Mouse (Mus musculus) intestine, postnatal 0 days (tissue): ENCODE data around the gene Zc3h12c. TPM values are rescaled to one million over a fixed set of nuclear protein-coding genes. Genes with fewer than 3 reads are reported as not detected.

Source experiments
- ATAC-seq: fragments of 200-750 bp; cut with Nextera tagmentation; 2 replicates; pipeline ENCODE4 v1.8.0; 2017; ENCODE audit warnings: mild to moderate bottlenecking, moderate TSS enrichment, moderate library complexity
- H3K27ac ChIP-seq: fragments of 300-500 bp; sonication (generic); 2 replicates; pipeline ENCODE4 v1.5.1; 2014; ENCODE audit warnings: mild to moderate bottlenecking, low read depth, low read length, moderate library complexity
- H3K27me3 ChIP-seq: fragments of 300-500 bp; sonication (generic); replicated peaks from 2 replicates; pipeline ENCODE4 v1.6.1; 2014; ENCODE audit warnings: low read length, mixed read lengths; ENCODE audit not compliant: control insufficient read depth, insufficient read depth
- H3K36me3 ChIP-seq: fragments of 300-500 bp; sonication (generic); 2 replicates; pipeline ENCODE4 v1.6.1; 2014; ENCODE audit warnings: mild to moderate bottlenecking, moderate library complexity; ENCODE audit not compliant: control insufficient read depth, insufficient read depth
- H3K4me1 ChIP-seq: fragments of 300-500 bp; sonication (generic); replicated peaks from 2 replicates; pipeline ENCODE4 v1.6.1; 2014; ENCODE audit warnings: antibody characterized with exemption, low read length, mixed read lengths; ENCODE audit not compliant: control insufficient read depth, insufficient read depth
- H3K4me2 ChIP-seq: fragments of 300-500 bp; sonication (generic); replicated peaks from 2 replicates; pipeline ENCODE4 v1.6.1; 2014; ENCODE audit warnings: low read depth, mild to moderate bottlenecking, moderate library complexity
- H3K4me3 ChIP-seq: fragments of 300-500 bp; sonication (generic); 2 replicates; pipeline ENCODE4 v1.5.1; 2014; ENCODE audit warnings: low read depth, low read length
- H3K9ac ChIP-seq: fragments of 300-500 bp; sonication (generic); 2 replicates; pipeline ENCODE4 v1.6.1; 2014; ENCODE audit warnings: mild to moderate bottlenecking, low read depth, low read length
- H3K9me3 ChIP-seq: fragments of 300-500 bp; sonication (generic); 2 replicates; pipeline ENCODE4 v1.6.1; 2016; ENCODE audit warnings: mixed run types; ENCODE audit not compliant: control insufficient read depth
- CTCF ChIP-seq: sonication (generic); IDR thresholded peaks from 2 replicates; pipeline ENCODE4 v1.5.1; 2016; ENCODE audit warnings: low read depth, mild to moderate bottlenecking, control low read depth, antibody characterized with exemption, moderate library complexity
- WGBS: fragments of 180-500 bp; shearing (Covaris S2); extraction: QIAGEN DNeasy Blood & Tissue Kit; methylation state at CpG from one replicate; pipeline ENCODE4 v1.1.7; 2014; 5-methylcytosine and 5-hydroxymethylcytosine counted together
- polyA plus RNA-seq: library from polyadenylated mRNA; unstranded; fragments of >200 nt; fragmentation: Nextera tagmentation; extraction: Ambion mirVana; gene quantifications from 2 replicates; pipeline ENCODE4 v1.2.1, GENCODE M21; 2015

Zc3h12c gene
- polyA plus RNA-seq, 1 experiment from 2014 or later, result 0.95 TPM

DNA sequence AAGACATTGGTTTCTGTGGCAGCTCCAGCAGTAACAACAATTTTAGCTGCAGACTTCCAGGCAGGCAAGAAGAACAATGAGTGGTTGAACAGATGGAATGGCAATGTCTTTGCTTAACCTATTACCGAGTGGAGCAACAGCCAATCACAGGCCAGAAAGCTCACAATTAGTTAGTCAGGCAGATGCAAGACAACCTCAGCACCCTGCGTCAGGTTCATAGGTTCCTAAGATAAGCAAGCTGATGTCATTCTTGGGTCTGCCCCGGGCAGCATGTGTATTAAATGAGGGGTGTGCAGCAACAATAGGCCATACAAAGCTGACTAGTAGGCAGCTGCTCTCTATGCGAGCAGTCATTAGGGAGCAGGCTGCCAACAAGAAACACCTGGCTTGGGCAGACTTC lies 19.1 kb downstream of the Zc3h12c start:
- peak; percentile 88 for ATAC-seq
- Histone ChIP-seq H3K27ac (no peak overlapping the region), H3K9ac (no peak overlapping the region), H3K4me3 (no peak overlapping the region), H3K36me3 (no peaks in the 10 kb centered on the region), H3K4me1 (no peaks in the 10 kb centered on the region), H3K9me3 (no peaks in the 10 kb centered on the region), H3K4me2 (no peak overlapping the region), H3K27me3 (no peaks in the 10 kb centered on the region)
- TF ChIP-seq CTCF, result no peak
- 22% methylated on average over 4 of the region's 4 CpGs for WGBS

DNA sequence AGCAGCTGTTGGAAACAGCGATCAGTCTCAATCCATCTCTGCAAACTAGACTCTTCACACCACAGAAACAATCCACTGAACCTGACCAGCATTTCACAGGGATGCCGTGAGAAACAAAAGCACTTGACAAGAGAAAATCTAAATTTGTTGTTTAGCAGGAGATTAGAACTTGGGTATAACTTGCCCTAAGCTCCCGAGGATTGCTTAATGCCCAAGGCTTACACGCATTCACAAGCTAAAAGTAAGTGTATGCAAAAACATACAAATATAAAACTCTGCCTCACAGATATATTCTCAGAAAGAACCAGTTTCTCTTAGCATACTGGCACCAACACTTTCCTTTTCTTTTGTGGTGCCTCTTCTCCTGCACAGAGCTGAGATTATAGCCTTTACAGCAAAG lies 19.5 kb downstream of the Zc3h12c start:
- Histone ChIP-seq H3K27me3 (no peaks in the 10 kb centered on the region), H3K4me2 (no peak overlapping the region), H3K9me3 (no peaks in the 10 kb centered on the region), H3K27ac (no peak overlapping the region), H3K36me3 (no peaks in the 10 kb centered on the region), H3K4me3 (no peak overlapping the region), H3K9ac (no peak overlapping the region), H3K4me1 (no peaks in the 10 kb centered on the region)
- 84% methylated on average over 4 of the region's 4 CpGs for WGBS
- no peak for TF ChIP-seq CTCF
- ATAC-seq, result no peak

DNA sequence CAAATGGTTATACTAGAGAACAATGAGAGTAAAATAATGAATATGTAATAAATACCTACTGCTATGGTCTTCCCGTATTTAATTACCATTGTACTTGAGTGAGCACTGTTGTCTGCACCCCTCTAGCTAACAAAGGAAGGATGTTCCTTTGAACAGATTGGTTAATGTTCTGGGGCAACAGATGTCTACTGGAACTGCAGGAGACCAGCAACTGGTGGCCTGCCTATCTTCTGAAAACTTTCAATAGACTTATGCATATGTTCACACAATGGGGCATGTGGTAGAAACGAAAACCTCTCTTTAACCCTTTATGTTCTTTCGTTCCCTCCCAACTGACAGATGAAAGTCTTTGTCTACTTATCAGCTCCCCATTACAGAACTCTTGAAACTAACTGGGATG lies 20.1 kb downstream of the Zc3h12c start:
- Histone ChIP-seq H3K4me3 (no peak overlapping the region), H3K36me3 (no peaks in the 10 kb centered on the region), H3K27ac (no peak overlapping the region), H3K9me3 (no peaks in the 10 kb centered on the region), H3K4me1 (no peaks in the 10 kb centered on the region), H3K27me3 (no peaks in the 10 kb centered on the region), H3K4me2 (no peak overlapping the region), H3K9ac (no peak overlapping the region)
- no peak for TF ChIP-seq CTCF
- no peak for ATAC-seq
- 75% methylated on average over 3 of the region's 3 CpGs for whole genome bisulfite sequencing

DNA sequence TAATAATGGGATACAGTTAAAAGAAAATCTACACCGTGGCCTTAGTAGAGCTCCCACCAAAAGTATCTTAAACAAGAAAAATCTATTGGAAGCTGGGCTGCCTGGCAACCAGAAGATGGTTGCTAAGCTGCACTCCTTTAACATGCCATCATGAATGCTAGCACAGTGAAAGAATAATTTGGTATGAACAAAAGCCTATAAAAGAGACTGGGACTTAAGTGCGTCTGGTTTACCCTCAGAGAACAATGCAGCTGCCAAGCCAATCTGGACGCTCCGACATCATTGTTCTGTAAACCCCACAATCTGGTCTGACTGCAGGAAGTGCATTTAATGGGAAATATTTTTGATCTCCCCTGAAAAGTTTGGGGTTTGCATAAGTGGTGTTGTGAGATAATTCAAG lies 22.1 kb downstream of the Zc3h12c start:
- no peak for TF ChIP-seq CTCF
- no peaks in the 10 kb centered on the region for H3K36me3 ChIP-seq
- ATAC-seq, result no peak

DNA sequence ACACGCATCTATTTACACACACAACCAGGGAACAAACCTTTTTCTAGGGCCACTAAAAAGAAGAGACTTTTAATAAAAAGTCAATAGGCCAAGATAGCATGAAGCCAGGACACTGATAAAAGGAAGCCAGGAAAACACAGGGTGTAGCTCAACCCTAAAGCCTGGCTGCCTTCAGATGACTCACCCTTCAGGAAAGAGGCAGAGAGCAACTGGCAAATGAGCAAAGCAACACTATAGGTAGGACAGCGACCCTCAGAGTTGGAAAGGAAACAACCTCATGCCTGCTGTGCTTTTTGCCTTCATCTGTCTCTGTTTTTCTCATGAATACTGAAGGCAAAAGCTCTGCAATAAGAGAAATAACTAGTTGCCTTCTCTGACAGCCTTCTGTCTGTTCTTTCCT lies 35.6 kb downstream of the Zc3h12c start:
- 81% methylated on average over 2 of the region's 2 CpGs for WGBS
- Histone ChIP-seq H3K4me1 (no peaks in the 10 kb centered on the region), H3K4me2 (no peak overlapping the region), H3K27ac (no peak overlapping the region), H3K9me3 (no peaks in the 10 kb centered on the region), H3K36me3 (no peaks in the 10 kb centered on the region), H3K27me3 (no peaks in the 10 kb centered on the region), H3K9ac (no peak overlapping the region), H3K4me3 (no peak overlapping the region)
- ATAC-seq, result no peak
- TF ChIP-seq CTCF, result no peak

More for the DNA sequence above, 22.1 kb downstream of the Zc3h12c start:
- WGBS, result 70% methylated on average over 4 of the region's 4 CpGs
- Histone ChIP-seq H3K4me1 (no peaks in the 10 kb centered on the region), H3K4me2 (no peak overlapping the region), H3K27ac (no peak overlapping the region), H3K4me3 (no peak overlapping the region), H3K27me3 (no peaks in the 10 kb centered on the region), H3K9ac (no peak overlapping the region), H3K9me3 (no peaks in the 10 kb centered on the region)

DNA sequence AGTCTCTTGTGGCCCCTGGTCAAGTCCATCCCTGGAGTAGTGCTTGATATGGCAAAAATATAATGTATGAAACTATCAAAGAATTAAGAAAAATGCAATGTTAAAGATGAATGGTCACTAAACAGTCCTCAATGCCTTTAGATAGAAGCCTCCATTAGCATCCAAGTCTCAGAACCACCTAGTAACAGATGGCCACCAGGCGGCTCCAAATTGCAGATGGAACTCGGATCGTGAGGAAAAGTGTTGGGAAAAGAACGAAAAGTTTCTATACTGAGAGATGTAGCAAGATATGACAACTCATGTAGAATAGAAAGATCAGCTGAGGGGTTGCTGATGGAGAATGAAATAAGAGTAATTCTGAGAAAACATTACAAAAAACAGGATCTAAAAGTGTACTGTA lies 38.0 kb downstream of the Zc3h12c start:
- Histone ChIP-seq H3K36me3 (no peaks in the 10 kb centered on the region), H3K4me3 (no peak overlapping the region), H3K27me3 (no peaks in the 10 kb centered on the region), H3K9ac (no peak overlapping the region), H3K27ac (no peak overlapping the region), H3K4me2 (no peak overlapping the region), H3K9me3 (no peaks in the 10 kb centered on the region), H3K4me1 (no peaks in the 10 kb centered on the region)
- no peak for ATAC-seq
- TF ChIP-seq CTCF, result peak; percentile 65
- 51% methylated on average over 4 of the region's 4 CpGs for WGBS

DNA sequence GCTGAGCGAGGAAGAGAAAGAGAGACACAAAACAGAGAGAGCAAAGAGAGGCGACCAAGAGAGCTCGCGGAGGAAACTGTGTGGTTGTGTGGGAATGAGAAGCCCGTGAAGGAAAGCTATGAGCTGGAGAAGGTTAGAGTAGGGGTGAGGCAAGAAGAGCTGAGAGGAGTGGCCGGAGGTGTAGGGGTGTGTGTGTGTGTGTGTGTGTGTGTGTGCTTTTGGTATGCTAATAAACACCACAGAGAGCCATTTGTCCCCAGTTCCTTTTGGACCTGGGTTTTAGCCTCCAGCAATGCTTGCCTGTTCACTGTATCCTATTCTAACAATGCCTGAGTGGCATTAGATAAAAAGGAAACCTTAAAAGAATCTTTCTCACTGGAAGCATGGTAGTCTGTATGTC lies 43.1 kb downstream of the Zc3h12c start:
- no peak overlapping the region for H3K4me3 ChIP-seq
- H3K27me3 ChIP-seq, result no peaks in the 10 kb centered on the region
- H3K4me2 ChIP-seq, result no peak overlapping the region
- no peaks in the 10 kb centered on the region for H3K9me3 ChIP-seq
- H3K9ac ChIP-seq, result no peak overlapping the region
- ATAC-seq, result no peak
- 90% methylated on average over 6 of the region's 6 CpGs for WGBS
- no peak for TF ChIP-seq CTCF
- H3K36me3 ChIP-seq, result no peaks in the 10 kb centered on the region
- H3K27ac ChIP-seq, result no peak overlapping the region
- H3K4me1 ChIP-seq, result no peaks in the 10 kb centered on the region
